17 mouse cellular contexts compared by ENCODE assay signal in the genomic region with DNA sequence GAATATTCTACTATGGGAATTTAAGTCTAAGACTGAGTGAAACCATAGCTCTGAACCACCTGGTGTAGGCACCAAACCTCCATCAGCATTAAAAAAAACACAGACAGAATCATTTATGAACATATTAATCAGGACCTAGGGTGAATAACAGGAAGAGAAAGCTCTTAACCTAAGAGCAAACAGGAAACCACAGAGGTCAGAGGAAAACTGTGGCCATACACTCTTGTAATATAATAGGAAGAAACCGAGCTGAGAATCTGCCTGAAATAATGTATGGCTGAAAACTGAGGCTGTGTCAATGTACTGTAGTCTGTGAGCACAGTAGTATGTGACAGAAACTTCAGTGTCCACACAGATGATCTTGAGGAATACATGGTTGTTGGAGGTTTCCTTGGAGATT.
A peak's percentile ranks its signal among the peaks of the same experiment; 100 is the strongest.
DNase-seq lines count a peak whose midpoint lies in the region; ATAC-seq lines count a peak whose summit lies in the region.
"Had no signal": no experiment of that assay in that cellular context is flagged by ENCODE, and none has a peak within 500 bp of the region (broad histone marks: within the 10 kb centered on the region; RNA-seq: fewer than 3 reads in every experiment).

No protein-coding gene starts in this region.

- DNase-seq in CD4-positive helper T cell, adult 2 months (ENCODE audit: low read depth, low spot score): peak; percentile 15
- no peak for DNase-seq in MN1 (ENCODE audit: low spot score)
- DNase-seq in thymus, postnatal 10 days (ENCODE audit: low spot score in 2 of 2): no peak
- DNase-seq in cerebellum, adult 9-10 months: no peak
- no peak for DNase-seq in left cerebral cortex, adult 8-10 months (ENCODE audit: low spot score in 2 of 2)
- DNase-seq: adrenal gland, postnatal 10 days; cerebellum, adult 11-12 months; cerebellum, adult 9-11 months; cerebellum, postnatal 36 days; gastrocnemius, postnatal 36 days; heart, adult 2 months had no signal

- peak; percentile 70 for ATAC-seq in CD4-positive, CD25-positive, alpha-beta regulatory T cell, adult 4 months
- peak; percentile 36 to 73; a peak in 3 of 4 replicates for ATAC-seq in hematopoietic stem cell, adult 5-6 weeks (replicated peaks in 1 of 2; ENCODE audit: insufficient read depth in 1 of 2, low FRiP score in 2 of 2, low TSS enrichment in 1 of 2, low read depth in 1 of 2, poor library complexity in 2 of 2, severe bottlenecking in 2 of 2)
- peak; percentile 75 for ATAC-seq in megakaryocyte progenitor cell, adult 5-6 weeks (replicated peaks; ENCODE audit: poor library complexity)
- ATAC-seq: forebrain, embryonic 14.5 days; hindbrain, embryonic 16.5 days; intestine, embryonic 15.5 days had no signal
